Mouse (Mus musculus): ENCODE results near the gene C1s2. TPM values are rescaled to one million over a fixed set of nuclear protein-coding genes. Genes with fewer than 3 reads are reported as not detected.
"Not testable (repeated sequence)": the region's sequence is repeated elsewhere in the genome, so short reads cannot be mapped to it uniquely, and the experiment has no call there.

Gene C1s2
- total RNA-seq (2014; rRNA removed) (0.09 TPM in 1 of 2 replicates, not detected in the other), polyA plus RNA-seq (2012; rRNA removed) (not detected in 2 replicates)

DNA sequence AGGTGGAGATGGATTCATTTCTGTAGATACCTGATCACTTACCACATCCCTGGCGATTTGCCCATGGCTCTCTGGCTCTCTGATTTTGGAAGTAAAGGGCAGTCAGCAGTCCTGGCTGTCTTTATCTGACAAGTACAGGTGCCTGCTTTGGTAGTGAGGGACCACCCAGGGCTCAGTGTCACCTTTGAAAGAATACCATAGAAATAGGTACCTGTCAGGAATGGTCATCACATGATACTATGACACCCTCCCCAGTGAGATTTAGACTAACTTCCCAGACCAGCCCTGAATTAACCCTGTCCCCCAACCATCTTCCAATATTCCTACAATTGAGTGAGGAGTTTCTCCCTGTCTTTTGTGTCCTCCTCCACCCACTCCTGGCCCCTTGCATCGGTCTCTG lies at the start of gene C1s2:
C1s2 (minus strand) TSS at position 101 of the 400 bp plus-strand sequence.
- not testable (repeated sequence) for DNase-seq (ENCODE audit: extremely low read depth, low read depth, low spot score); H3K36me3 ChIP-seq (ENCODE audit: control insufficient read depth, insufficient read depth, low read length); H3K27ac ChIP-seq (replicated peaks; ENCODE audit: insufficient read depth, low read depth, low read length); H3K27me3 ChIP-seq (ENCODE audit: control insufficient read depth, insufficient read depth, low read length); H3K4me3 ChIP-seq (ENCODE audit: insufficient read depth, low read depth, low read length); H3K79me2 ChIP-seq (ENCODE audit: control insufficient read depth, insufficient read depth, low read length); H3K4me1 ChIP-seq (ENCODE audit: control insufficient read depth, insufficient read depth, low read length); H3K9ac ChIP-seq (ENCODE audit: low read depth, low read length)
- 68% methylated on average over 2 of the region's 2 CpGs for WGBS

DNA sequence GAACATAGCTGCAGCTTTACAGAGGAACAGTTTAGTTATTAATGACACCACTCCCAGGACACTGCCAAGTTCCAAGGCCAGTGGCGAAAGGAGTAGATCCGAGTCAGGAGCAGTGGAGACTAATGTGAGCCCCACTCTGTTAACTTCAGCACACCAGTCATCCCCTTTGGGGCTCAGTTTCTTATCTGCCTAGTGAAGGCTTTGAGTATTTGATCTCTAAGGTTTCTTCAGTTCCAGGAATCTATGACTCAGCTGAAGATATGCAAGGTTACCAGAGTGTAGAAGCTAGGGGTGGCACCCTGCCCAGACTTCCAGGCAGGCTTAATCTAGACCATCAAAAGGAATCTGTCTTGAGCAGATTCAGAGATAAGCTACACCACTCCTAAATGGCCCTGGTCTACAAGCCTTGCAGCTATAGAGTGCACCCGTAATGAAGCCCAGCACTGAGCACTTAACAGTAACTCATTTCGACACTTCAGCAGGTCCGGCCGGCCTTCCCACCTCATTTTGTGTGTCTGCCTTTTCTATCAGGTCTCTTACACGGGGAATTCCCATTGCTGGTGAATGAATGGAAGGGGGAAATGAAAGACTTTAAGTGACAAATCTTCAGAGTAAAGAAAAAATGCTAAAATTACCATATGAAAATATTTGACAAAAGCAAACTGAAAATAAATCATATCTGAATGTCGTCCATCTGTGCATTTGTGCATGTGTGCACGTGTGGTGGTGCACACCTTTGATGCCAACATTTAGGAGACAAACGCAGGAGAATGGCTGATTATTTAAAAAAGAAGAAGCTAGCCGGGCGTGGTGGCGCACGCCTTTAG lies 47.9 kb upstream of the C1s2 start:
- Histone ChIP-seq H3K79me2 (ENCODE audit: control insufficient read depth, insufficient read depth, low read length) (peaks cover 51% of the 10 kb centered on the region), H3K4me3 (ENCODE audit: insufficient read depth, low read depth, low read length) (no peak overlapping the region), H3K27ac (replicated peaks; ENCODE audit: insufficient read depth, low read depth, low read length) (0 out of 2 replicates have a peak overlapping the region, but pooled peaks have one; percentile 25), H3K4me1 (ENCODE audit: control insufficient read depth, insufficient read depth, low read length) (peaks cover 43% of the 10 kb centered on the region), H3K36me3 (ENCODE audit: control insufficient read depth, insufficient read depth, low read length) (peaks cover 8% of the 10 kb centered on the region), H3K27me3 (ENCODE audit: control insufficient read depth, insufficient read depth, low read length) (no peaks in the 10 kb centered on the region), H3K9ac (ENCODE audit: low read depth, low read length) (no peak overlapping the region)
- no peak for TF ChIP-seq CTCF (IDR thresholded peaks at IDR 0.05; ENCODE audit: low read depth, low read length)
- 67% methylated on average over 14 of the region's 14 CpGs for WGBS
- DNase-seq (ENCODE audit: extremely low read depth, low read depth, low spot score), result peak; percentile 74

DNA sequence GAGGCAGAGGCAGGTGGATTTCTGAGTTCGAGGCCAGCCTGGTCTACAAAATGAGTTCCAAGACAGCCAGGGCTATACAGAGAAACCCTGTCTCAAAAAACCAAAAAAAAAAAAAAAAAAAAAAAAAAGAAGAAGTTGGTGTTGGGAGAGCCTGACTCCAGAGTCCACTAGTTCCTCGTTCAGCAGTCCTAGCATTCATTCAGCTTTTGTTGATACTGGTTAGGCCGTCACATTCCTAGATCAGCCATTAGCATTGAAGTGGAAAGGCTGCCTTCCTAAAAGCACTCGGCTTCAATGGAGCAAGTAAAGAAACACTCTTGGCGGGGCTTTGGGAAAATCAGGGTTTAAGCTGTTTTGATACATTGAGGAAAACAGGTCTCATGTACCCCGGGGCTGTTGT lies 46.4 kb upstream of the C1s2 start:
- not testable (repeated sequence) for H3K36me3 ChIP-seq (ENCODE audit: control insufficient read depth, insufficient read depth, low read length); H3K27ac ChIP-seq (replicated peaks; ENCODE audit: insufficient read depth, low read depth, low read length); H3K27me3 ChIP-seq (ENCODE audit: control insufficient read depth, insufficient read depth, low read length); H3K4me3 ChIP-seq (ENCODE audit: insufficient read depth, low read depth, low read length); DNase-seq (ENCODE audit: extremely low read depth, low read depth, low spot score); H3K9ac ChIP-seq (ENCODE audit: low read depth, low read length)
- Histone ChIP-seq H3K79me2 (ENCODE audit: control insufficient read depth, insufficient read depth, low read length) (peaks cover 42% of the 10 kb centered on the region), H3K4me1 (ENCODE audit: control insufficient read depth, insufficient read depth, low read length) (peaks cover 39% of the 10 kb centered on the region)
- WGBS, result 62% methylated on average over 6 of the region's 6 CpGs

DNA sequence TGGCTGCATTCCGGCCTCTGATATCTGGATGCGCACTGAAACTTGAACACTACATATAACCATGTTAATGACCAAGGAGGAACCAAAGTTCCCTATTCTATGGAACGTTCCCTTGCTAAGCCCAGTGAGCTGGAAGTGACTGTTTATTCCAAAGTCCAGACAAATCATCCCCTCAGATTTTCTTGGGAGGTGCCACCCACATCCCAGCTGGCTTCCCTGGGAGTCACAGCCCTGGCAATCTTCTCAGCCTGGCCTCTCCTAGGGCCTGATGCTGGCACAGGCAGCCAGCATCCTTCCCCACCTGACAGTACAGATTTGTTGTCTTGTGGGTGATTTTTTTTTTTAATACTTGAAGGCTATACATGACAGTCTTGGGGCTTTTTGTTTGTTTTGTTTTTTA lies 43.6 kb upstream of the C1s2 start:
- Histone ChIP-seq H3K27me3 (ENCODE audit: control insufficient read depth, insufficient read depth, low read length) (no peaks in the 10 kb centered on the region), H3K9ac (ENCODE audit: low read depth, low read length) (no peak overlapping the region), H3K36me3 (ENCODE audit: control insufficient read depth, insufficient read depth, low read length) (peaks cover 6% of the 10 kb centered on the region; the same call in 1 of the 2 replicates), H3K4me1 (ENCODE audit: control insufficient read depth, insufficient read depth, low read length) (peaks cover 44% of the 10 kb centered on the region), H3K4me3 (ENCODE audit: insufficient read depth, low read depth, low read length) (no peak overlapping the region), H3K79me2 (ENCODE audit: control insufficient read depth, insufficient read depth, low read length) (peaks cover 38% of the 10 kb centered on the region), H3K27ac (replicated peaks; ENCODE audit: insufficient read depth, low read depth, low read length) (peak overlapping the region; percentile 78)
- DNase-seq (ENCODE audit: extremely low read depth, low read depth, low spot score), result peak; percentile 6
- WGBS, result 77% methylated on average over 3 of the region's 3 CpGs
- no peak for TF ChIP-seq CTCF (IDR thresholded peaks at IDR 0.05; ENCODE audit: low read depth, low read length)
- TF ChIP-seq POLR2A (IDR thresholded peaks at IDR 0.05; ENCODE audit: extremely low read depth, insufficient read depth, low read length), result no peak

DNA sequence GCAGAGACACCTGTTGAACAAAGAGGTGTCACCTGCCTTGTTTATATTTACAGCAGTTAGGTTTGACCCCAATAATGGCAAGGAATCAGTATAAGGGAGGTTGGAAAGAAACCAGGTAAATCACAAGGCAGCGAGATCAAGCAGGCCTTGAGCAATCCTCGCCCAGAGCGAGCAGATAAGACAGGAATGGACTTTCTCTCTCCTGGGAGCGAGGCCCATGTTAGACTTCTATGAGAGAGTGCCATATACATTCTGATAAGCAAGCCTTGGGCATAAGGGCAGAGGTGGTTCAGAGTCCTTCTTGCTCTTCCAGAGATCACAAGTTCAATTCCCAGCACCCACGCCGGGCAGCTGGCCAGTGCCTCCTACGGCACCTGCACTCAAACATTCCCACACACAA lies 42.9 kb upstream of the C1s2 start:
- peak overlapping the region; percentile 78 for H3K27ac ChIP-seq (replicated peaks; ENCODE audit: insufficient read depth, low read depth, low read length)
- WGBS, result 20% methylated on average over 7 of the region's 7 CpGs
- peak; percentile 94 for DNase-seq (ENCODE audit: extremely low read depth, low read depth, low spot score)
- H3K27me3 ChIP-seq (ENCODE audit: control insufficient read depth, insufficient read depth, low read length), result no peaks in the 10 kb centered on the region
- no peak overlapping the region for H3K4me3 ChIP-seq (ENCODE audit: insufficient read depth, low read depth, low read length)
- H3K4me1 ChIP-seq (ENCODE audit: control insufficient read depth, insufficient read depth, low read length), result peaks cover 49% of the 10 kb centered on the region
- peaks cover 6% of the 10 kb centered on the region; the same call in 1 of the 2 replicates for H3K36me3 ChIP-seq (ENCODE audit: control insufficient read depth, insufficient read depth, low read length)
- no peak overlapping the region; the same call in 1 of the 2 replicates for H3K9ac ChIP-seq (ENCODE audit: low read depth, low read length)
- TF ChIP-seq CTCF (IDR thresholded peaks at IDR 0.05; ENCODE audit: low read depth, low read length) (no peak), POLR2A (IDR thresholded peaks at IDR 0.05; ENCODE audit: extremely low read depth, insufficient read depth, low read length) (no peak)
- H3K79me2 ChIP-seq (ENCODE audit: control insufficient read depth, insufficient read depth, low read length), result peaks cover 34% of the 10 kb centered on the region

GRCm38 (mm10) chr6:124676171-124676570 lies 40.3 kb upstream of the C1s2 start:
- Histone ChIP-seq H3K4me3 (ENCODE audit: insufficient read depth, low read depth, low read length) (no peak overlapping the region), H3K36me3 (ENCODE audit: control insufficient read depth, insufficient read depth, low read length) (peaks cover 6% of the 10 kb centered on the region; the same call in 1 of the 2 replicates), H3K9ac (ENCODE audit: low read depth, low read length) (peak overlapping the region; percentile 49; the same call in 1 of the 2 replicates), H3K4me1 (ENCODE audit: control insufficient read depth, insufficient read depth, low read length) (peaks cover 49% of the 10 kb centered on the region), H3K27ac (replicated peaks; ENCODE audit: insufficient read depth, low read depth, low read length) (peak overlapping the region; percentile 95), H3K79me2 (ENCODE audit: control insufficient read depth, insufficient read depth, low read length) (peaks cover 28% of the 10 kb centered on the region), H3K27me3 (ENCODE audit: control insufficient read depth, insufficient read depth, low read length) (no peaks in the 10 kb centered on the region)
- peak; percentile 98 for DNase-seq (ENCODE audit: extremely low read depth, low read depth, low spot score)
- WGBS, result 14% methylated on average over 6 of the region's 6 CpGs
- no peak for TF ChIP-seq POLR2A (IDR thresholded peaks at IDR 0.05; ENCODE audit: extremely low read depth, insufficient read depth, low read length)
- no peak for TF ChIP-seq CTCF (IDR thresholded peaks at IDR 0.05; ENCODE audit: low read depth, low read length)

Measured in liver, adult 2 months (tissue).